Mouse (Mus musculus) bone marrow, adult 2 months (tissue): Measurements from ENCODE around the gene Ccnl1.

ENCODE experiments used
- CTCF ChIP-seq: fragments of 200-500 bp; IDR thresholded peaks from 2 replicates; pipeline ENCODE4 v1.5.1; 2011; ENCODE audit warnings: low read length, control low read depth; ENCODE audit not compliant: control insufficient read depth, insufficient read depth
- POLR2A ChIP-seq: fragments of 200-500 bp; IDR thresholded peaks from 2 replicates; pipeline ENCODE4 v1.6.1; 2011; ENCODE audit warnings: low read depth, mild to moderate bottlenecking, control low read depth, low read length, borderline replicate concordance; ENCODE audit not compliant: control insufficient read depth

DNA sequence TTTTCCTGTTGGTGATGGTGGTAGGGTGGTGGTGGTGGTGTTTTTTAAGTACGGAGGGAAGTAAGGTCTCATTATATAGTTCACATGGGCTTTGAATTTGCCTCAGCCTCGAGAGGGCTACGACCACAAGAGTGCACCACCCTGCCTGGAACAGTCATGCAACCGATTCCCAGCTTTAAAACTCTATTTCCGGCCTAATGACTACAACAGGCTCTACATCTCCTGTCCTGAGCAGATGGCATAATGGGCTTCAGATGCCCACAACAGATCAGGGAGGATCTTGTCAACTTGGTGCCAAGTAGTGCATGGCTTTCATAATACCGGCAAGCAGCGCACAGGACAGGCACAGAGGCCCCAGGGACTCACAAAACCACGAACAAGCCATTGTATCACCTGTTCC lies 27.4 kb downstream of the Ccnl1 start:
- TF ChIP-seq CTCF (no peak), POLR2A (no peak)
